Mouse (Mus musculus): ENCODE measurements around the gene Nod1.
A peak's percentile ranks its signal among the peaks of the same experiment; 100 is the strongest.

Nod1 gene

DNA sequence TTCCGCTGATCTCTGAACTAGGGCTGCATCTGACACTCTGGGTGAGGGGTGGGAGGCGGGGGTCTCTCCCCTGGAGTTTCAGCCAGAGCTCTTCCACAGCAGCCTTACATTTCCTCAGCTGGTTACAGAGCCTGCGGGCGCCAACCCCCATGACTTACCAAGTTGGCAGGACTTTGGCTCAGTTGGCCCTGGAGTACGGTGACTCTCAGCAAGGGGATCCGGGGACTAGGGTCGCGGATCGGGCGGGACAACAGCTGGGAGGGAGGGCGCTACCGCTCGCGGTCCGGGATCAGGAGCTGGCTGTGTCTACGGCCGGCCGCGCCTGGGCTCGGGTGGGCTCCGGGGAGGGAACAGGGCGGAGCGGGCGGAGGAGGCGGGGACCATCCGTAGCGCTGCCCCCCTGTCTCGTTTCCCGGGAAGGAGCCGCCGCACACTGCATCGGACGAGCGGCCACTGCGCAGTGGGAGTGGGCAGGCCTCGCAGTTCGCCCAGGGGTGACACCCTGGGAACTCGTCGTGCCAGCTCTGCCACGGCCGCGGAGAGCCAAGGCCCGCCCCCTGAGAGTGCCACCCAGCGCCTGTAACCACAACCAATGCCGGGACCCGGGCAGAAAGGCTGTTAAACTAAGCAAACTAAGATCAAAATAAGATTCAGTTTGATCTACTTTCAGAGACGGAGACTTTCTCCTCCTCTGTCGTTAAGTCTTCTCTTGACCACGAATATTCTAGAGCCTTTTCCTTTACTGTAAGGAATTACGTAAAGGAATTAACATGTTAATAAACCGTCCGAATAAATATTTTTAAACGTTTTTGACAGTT is at the start of gene Nod1:
Gene Nod1 (minus strand): TSS at position 502 of the 818 bp plus-strand sequence.
- peak; percentile 72 for DNase-seq (ENCODE audit: low spot score)

DNA sequence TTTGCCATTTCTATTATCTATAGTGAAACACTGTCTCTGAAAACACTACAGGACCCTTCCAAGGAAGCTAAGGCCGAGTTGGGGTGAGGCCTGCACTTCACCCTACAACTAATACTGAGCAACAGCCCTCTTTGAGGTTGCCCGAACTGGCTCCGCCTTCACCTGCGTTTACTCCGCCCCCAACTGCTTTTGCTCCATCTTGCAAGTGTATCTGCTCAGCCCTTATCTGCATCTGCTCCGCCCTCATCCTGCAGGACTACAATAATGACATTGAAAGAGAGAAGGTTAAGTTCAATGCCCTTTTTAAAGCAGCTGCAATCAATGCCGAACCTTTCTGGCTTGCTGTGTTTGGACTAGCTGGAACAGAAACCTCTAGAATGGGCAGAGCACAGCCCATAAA is 49.4 kb upstream of the Nod1 start:
- no peak for DNase-seq (ENCODE audit: low spot score)

DNA sequence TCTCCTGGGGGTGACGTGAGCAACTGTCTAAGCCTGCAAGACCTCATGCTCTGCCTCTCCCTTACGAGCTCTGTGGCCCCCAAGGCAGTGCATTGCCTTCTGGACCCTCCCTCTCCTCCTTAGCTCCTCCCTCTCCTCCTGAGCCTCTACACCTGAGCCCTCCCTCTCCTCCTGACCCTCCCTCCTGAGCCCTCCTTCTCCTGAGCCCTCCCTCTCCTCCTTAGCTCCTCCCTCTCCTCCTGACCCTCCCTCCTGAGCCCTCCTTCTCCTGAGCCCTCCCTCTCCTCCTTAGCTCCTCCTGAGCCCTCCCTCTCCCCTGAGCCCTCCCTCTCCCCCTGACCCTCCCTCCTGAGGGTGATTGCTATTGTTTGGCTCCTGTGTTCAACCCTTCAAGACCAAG is 46.0 kb upstream of the Nod1 start:
- DNase-seq (ENCODE audit: low spot score) = no peak

DNA sequence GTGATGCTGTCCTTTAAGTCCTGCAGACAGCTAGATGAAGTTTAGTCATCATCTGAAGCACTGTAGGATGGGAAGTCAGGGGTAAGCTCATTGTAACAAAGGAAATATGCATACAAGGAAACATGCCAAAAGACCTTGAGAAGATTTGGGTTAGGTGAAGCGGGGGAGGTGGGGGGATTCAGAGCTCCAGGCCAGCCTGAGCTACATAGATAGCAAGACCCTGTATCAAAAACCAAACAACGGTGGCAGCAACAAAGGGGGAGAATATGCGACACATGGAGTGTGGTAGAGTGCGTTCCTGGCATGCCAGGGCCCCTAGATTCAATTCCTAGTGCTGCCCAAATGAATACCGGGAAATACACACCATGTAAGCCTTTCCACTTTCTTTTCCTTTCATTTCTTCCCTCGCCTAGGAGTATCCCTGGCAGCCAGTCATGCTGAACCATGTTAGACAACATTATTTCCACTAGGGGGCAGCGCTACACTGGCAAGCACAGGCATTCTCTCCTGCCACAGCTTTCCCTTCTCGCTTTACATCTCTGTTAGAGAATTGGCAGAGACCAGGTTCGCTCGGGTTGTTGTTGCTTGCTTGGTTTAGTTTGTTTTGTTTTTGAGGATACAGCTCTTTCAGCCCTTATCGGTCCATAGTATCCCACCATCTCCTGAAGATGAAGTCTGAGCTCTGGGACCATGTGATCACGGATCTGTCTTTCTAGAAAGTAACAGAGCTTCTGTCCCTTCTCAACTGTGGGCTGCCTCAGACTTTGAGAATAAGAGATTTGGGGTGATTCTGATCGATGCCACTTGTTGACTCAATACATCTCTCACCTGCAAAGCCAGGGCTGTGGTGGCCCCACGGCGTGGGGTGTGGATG is 44.5 kb upstream of the Nod1 start:
- no peak for DNase-seq (ENCODE audit: low spot score)

DNA sequence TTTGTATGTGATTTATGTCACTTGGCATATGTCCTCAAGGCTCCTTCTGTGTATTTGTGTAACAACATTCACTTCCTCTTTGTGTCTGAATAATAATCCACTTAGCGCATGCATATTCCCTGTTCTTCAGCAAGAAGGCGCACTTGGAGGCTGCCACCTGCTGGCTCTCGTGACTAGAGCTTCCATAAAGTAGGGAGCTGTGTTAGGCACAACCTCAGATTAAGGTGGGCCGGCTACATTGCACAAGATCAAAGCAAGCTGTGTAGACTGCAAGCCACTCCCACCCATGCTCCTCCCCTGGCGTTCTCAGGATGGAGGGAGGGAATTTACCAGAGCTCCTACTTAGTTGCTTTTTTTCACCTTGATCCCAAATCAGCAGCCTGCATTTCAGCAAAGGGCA is 43.8 kb upstream of the Nod1 start:
- DNase-seq (ENCODE audit: low spot score) = no peak

DNA sequence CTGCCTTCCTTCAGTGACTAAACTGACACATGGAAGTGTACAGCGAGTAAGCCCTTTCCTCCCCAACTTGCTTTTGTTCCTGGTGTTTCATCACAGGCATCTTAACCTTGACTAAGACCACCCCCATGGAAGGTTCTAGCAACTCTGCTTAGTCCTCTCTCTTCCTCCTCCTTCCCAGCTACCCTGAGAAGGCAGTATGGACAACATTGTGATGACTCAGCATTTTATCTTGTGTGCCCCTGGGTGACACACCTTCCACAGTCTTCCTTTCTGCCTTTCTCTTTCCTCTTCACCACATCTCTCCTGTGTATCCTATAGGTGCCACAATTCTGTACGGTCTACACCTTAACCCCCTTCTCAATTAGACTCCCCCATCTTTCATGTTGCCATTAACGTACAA is 41.8 kb upstream of the Nod1 start:
- DNase-seq (ENCODE audit: low spot score) = no peak

DNA sequence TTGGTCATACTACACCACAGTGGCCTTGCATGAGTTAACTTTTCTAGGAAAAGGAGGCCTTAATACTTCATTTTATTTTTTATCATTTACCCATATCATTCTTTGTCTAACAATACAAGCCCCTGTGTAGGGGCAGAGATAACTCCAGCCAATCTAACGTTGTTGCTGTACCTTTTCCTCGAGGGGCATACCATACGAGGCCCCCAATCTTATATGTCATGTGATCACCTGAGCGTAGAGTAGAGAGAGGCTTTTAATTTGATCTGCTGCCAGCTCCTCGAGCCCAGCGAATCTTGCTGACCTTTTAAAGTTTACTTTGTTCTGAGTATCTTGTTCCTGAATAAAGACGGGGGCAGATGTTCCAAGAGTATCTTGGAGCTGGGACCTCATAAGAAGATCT is 40.1 kb upstream of the Nod1 start:
- no peak for DNase-seq (ENCODE audit: low spot score)

DNA sequence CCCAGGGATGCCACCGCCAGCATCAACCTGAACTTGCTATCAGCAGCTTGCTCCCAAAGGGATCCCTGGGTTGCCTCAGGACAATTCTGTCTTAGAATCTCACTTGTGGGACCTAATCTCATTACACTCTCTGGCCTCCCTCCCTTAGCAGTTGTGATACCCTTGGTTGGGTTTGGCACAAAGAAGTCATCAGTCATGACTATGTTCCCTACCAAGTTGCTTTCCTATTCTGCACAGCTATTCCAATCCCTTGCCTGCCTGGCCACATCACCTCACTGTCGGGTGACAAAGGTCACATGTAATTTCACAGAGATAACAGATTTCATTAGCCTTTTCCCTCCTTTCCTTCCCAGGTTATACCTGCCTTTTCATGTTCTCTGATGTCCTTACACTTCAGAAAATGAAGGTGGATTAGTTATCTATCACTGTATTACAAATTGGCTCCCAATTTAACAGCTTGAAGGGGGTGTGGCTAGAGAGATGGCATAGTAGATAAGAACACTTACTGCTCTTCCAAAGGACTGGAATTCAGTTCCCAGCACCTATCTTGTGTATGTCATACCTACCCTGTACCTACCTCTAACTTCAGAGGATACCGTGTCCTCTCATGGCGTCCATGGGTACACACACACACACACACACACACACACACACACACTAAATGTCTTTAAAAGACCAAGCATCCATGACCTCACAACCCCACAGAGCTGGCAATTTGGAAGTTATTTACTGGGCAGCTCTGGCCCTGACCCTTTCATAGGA is 38.1 kb upstream of the Nod1 start:
- DNase-seq (ENCODE audit: low spot score) = no peak

DNA sequence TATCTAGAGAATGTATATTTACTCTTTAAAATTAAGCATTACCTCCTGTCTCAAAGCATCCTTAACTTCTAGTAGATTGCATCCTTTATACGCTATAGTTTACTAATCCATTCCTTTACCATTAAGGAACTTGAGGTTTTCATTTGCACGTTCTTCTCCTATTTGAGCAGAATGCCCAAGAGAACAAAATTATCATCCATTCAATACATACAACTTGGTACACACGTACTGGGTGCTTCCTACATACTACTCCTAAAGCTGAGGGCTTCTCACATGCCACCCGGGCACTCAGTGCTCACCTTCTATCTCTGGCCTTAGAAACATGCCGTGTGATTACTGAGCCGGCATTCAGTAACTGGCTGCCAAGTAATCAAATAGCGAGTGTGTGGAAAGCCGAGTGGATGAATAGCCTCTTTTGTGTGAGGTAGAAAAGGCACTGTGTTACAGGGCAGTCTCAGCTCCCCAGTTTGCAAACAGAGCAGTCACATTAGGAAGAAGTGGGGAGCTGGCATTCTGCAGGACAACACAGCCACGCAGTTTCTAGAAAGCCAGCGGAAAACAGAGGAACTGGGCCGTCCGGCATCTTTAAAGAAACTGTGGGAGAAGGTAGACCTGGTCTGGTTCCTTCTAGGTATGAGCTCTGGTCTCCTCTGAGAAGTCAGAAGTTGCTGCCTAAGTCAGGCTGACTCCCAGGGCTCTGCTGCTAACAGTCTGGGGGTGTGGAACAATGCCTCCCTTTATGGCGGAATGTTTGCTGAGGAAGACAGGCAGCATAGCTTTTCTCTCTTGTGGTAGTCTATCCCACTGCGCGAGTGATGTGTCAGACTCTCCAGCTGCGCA is 37.2 kb upstream of the Nod1 start:
- no peak for DNase-seq (ENCODE audit: low spot score)

DNA sequence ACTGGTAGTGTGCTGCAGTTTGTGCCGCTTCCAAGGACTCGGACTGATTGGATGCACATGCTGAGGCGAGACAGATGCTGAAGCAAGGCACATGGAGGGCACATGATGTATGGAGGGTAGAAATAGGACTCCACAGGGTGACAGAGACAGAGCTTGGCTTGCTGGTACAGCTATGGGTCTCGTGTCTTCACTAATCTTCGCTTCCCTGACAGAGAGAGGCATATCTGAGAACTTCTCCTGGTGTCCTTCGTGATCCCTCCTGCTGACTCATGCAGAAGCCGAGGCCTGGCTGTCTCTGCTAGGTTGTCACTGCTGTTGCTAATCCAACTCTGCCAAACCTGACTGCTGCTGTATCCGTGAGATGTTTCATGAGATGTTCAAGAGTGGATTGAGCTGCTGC is 36.0 kb upstream of the Nod1 start:
- DNase-seq (ENCODE audit: low spot score) = no peak

DNA sequence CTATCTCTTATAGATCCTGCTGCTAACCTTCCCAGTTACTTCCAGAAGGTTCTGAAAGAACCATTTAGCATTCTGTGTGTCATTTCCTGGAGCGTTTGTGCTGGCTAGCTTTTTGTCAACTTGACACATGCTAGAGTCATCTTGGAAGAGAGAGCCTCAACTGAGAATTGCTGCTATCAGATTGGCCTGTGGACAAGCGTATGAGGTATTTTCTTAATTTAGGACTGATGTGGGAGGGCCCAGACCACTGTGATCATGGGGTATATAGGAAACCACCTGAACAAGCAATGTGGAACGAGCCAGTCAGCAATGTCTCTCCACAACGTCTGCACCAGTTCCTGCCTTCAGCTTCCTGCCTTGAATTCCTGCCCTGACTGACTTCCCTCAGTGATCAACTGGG is 31.1 kb upstream of the Nod1 start:
- DNase-seq (ENCODE audit: low spot score) = no peak

DNA sequence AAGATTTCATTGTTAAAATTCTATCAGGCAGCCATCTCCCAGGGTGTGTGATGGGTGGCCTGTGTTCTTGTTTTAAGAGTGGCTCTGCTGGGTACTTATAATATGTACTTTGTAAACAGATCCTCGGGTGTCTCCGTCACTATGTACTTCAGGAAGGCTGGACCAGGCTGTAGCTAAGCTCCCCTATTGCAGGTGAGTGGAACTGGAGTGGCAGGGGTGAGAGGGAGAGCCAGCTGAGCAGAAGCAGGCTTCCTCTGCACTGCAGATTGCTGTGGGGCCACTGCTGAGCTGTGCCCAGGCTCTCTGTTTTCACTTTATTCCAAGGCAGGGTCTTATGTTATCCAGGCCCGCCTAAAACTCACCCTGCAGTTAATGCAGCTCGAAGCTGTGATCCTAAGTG is 30.0 kb upstream of the Nod1 start:
- DNase-seq (ENCODE audit: low spot score) = no peak

DNA sequence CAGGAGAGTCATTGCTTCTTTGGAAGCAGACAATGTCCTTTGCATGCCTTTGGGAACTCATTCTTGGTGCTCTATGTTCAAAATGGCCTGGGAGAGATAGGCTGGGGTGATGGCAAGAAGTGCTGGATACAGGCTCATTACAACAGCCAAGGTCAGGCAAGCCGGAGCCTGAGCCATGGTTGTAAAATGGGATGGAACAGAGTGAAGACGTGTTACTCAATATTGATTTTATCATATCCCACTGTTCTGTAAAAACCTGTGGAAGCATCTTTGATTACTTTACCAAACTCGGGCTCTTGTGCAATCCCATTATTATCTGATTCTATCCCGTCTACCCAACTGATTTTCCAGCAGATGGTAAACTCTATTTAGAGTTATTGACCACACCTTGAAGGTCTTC is 28.9 kb upstream of the Nod1 start:
- DNase-seq (ENCODE audit: low spot score) = no peak

DNA sequence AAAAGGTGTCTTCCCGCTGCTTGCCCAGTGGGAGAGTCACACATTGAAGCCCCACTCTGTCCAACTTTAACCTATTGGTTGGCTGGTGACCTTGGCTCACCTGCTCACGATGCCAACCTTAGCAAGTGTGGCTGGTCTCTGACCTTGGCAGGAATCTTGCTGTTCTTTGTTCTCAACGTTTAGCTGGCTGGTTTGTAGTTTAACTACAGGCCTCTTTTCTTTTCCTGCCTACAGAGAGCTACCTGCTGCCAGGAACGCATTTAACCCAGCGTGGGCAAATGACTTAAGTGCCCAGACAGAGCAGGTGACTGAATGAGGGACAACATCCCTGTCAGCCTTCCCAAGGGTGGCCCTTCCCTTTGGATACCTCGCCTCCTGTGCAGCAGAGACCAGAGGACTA is 25.3 kb upstream of the Nod1 start:
- DNase-seq (ENCODE audit: low spot score) = no peak

DNA sequence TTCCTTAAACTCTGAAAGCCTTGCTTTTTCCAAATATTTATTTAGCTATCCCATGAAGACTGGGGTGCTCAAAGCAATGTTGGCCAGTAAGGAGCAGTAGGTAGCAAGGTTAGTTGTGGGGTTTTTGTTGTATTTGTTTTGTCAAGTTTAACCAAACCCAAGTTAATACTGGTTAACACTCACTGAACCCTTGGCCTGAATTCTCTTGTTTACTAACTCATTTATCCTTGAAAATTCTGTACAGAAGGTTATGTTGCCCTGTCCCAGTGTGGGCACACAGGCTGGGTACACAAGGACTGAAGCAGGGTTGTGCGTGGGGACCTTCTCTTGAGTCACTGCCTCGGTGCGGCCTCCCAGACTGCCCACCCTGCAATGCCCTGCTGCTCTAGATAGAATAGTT is 23.9 kb upstream of the Nod1 start:
- DNase-seq (ENCODE audit: low spot score) = no peak

DNA sequence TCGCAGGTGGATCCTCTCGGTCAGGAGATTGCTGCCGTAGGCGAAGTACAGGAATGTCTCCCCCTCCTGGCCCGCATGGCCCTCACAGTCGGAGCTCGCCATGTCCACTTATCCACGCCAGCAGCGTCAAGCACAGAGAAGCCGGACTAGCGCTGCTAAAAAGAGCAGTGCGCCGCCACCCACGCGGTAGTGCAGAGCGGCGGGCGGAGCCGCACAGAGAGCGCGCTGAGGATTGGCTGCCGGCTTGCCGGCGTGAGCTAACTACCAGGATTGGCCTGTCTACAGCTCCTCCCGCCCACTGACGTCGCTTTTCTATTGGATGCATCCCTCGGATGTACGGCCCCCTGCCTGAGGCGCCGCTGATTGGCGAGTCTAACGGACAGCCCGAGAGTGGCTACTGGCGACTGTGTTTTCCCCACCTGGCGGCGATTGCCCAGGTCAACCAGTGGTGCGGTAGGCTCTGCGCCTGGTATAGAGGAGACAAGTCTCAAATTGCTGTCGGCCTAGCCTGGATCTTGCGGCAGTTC is 20.4 kb upstream of the Nod1 start, which contains the start of gene Ggct:
Gene Ggct (minus strand): TSS at position 217 of the 527 bp plus-strand sequence.
- DNase-seq (ENCODE audit: low spot score) = peak; percentile 72

DNA sequence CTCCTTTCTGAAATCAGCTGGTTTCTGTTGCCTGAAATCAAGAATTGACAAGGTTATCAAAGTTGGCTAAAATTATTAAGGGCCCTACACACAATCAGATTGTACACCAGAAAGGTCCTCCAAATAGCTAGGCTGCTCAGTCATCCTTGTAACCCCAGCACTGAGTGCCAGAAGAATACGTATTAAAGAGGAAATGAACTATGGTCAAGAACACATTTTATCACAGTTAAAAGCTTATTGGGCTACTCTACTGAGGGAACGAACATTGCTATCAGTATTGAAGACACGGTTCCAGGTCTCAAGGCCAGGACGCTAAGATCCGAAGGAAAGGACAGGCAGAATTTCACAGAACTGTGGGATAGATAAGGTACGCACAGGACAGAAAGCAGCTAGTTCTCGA is 19.7 kb upstream of the Nod1 start:
- DNase-seq (ENCODE audit: low spot score) = no peak

DNA sequence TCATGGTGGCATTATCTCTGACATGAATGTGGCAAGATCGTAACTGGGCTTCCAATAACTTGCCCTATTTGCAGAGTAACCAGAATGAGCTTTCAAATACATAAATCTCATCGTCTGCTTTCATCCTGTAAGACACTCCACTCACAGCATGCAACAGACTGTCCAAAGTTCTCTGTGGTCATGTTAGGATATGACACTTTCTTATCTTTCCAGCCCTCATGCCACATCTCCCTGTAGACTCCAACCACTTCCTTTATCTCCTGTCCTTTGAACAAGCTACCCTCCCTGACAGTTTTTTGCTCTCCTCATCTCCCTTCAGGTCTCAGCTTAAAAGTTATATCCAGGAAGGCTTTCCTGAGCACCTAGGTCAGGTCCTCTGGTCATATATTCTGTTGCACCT is 18.8 kb upstream of the Nod1 start:
- DNase-seq (ENCODE audit: low spot score) = no peak

DNA sequence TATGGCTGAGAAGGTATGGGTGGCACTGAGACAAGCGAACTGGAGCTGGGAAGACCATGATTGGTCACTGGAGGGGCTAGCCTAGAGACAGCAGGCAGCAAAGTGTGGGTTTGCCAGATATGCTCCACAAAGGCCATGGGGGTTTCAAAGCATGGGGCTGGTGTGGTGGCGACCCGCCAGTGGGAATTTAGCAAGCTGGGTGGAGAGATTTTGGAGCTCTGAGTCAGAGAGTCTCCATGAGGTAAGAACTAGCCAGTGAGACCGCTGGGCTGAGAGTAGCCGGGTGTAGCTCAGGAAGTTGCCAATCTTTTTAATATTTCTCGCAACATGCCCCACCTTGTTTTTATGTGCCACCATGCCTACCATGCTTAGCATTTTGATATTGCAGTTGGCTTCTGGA is 15.7 kb upstream of the Nod1 start:
- DNase-seq (ENCODE audit: low spot score) = no peak

DNA sequence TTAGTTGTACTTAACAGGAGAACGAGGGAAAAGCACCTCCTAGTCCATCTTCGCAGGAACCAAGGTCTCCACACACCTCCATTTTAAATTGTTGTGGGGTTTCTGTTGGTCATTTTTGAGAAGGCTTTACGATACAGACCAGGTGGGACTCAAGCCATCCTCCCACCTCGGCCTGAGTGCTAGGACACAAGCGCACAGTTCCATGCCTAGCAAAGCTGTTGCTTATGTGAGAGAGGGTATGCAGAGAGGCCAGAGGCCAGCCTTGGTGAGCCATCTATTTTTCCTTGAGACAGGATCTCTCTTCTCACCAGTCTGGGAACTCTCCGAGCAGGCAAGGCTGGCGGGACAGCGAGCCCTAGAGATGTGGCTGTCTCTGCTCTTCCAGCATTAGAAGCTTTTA is 11.7 kb upstream of the Nod1 start:
- DNase-seq (ENCODE audit: low spot score) = no peak

DNA sequence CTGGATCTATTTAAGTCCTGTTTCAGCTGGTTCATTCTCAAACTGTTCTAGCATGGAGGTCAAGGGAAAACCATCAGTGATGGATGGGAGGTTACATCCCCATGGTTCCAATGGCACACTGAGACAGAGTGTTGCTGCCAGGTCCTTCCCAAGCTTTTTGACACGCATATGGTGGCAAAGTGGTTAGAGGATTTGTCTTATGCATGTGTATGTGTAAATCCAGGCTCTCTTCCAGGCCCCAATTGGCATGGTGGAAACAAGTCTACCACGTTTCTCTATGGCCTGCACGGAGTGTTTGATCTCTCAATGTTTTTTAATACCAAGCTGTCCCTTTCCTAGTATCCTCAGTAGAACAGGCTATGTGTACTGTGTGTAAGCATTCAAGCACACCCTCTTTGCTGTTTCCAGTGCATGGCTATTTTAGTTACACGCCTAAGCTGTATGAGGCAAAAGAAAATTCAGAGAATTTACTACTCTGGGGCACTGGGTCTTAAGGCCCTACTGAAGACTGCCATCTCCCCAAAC is 11.2 kb upstream of the Nod1 start:
- DNase-seq (ENCODE audit: low spot score) = no peak
